In the genomic region with DNA sequence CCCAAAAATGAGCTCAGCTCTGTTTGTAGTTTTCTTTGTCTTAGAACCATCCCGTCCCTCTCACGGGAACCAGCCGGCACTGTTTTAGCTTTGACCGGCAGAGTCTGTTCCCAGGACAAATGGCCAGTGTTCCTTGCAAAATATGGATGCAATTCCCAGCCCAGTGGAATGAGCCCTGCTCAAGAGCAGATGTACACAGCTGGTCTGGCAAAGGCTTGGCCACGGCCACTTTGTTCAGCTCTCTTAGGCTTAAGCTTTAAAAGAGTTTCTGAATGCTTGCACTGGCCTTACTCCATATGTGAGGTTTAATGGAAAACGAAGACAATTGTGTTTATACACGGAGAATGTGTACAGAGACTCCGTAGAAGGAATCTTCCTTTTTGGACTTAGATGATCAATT, we compare ENCODE assay signal across 8 mouse cellular contexts.
A peak's percentile ranks its signal among the peaks of the same experiment; 100 is the strongest.
DNase-seq lines count a peak whose midpoint lies in the region; ATAC-seq lines count a peak whose summit lies in the region.

No protein-coding gene starts in this region.

- peak; percentile 82 to 90 for DNase-seq in heart, adult 18-20 months
- peak; percentile 57 for DNase-seq in gastrocnemius, postnatal 25 days
- peak; percentile 15 for DNase-seq in ovary, postnatal 36 days (ENCODE audit: low spot score)
- no peak for DNase-seq in spleen, postnatal 36 days (ENCODE audit: low spot score in 2 of 2)
- DNase-seq in frontal cortex, postnatal 10 days (ENCODE audit: low spot score in 2 of 2): no peak

- no peak overlapping the region for H3K9ac ChIP-seq in heart, embryonic 12.5 days
- H3K9ac ChIP-seq in kidney, embryonic 15.5 days: no peak overlapping the region
- no peak overlapping the region for H3K9ac ChIP-seq in forebrain, embryonic 16.5 days (replicated peaks; ENCODE audit: low read depth, low read length)

- H3K9me3 ChIP-seq in heart, embryonic 12.5 days (replicated peaks): no peaks in the 10 kb centered on the region
- H3K9me3 ChIP-seq in kidney, embryonic 15.5 days (replicated peaks): no peaks in the 10 kb centered on the region
- no peaks in the 10 kb centered on the region for H3K9me3 ChIP-seq in forebrain, embryonic 16.5 days (ENCODE audit: control insufficient read depth, low read length)

- no peak for ATAC-seq in heart, embryonic 12.5 days (ENCODE audit: insufficient number of reproducible peaks, low FRiP score)
- no peak; the same call in 1 of the 2 replicates for ATAC-seq in kidney, embryonic 15.5 days (replicated peaks; ENCODE audit: low FRiP score)
- ATAC-seq in forebrain, embryonic 16.5 days: no peak

- no peaks in the 10 kb centered on the region for H3K27me3 ChIP-seq in heart, embryonic 12.5 days (replicated peaks)
- no peaks in the 10 kb centered on the region for H3K27me3 ChIP-seq in kidney, embryonic 15.5 days
- H3K27me3 ChIP-seq in forebrain, embryonic 16.5 days (replicated peaks; ENCODE audit: control insufficient read depth, insufficient read depth, low read length): no peaks in the 10 kb centered on the region

- H3K27ac ChIP-seq in heart, embryonic 12.5 days (ENCODE audit: poor library complexity, severe bottlenecking): no peak overlapping the region
- peak overlapping the region; percentile 11; the same call in 1 of the 2 replicates for H3K27ac ChIP-seq in kidney, embryonic 15.5 days
- no peak overlapping the region for H3K27ac ChIP-seq in forebrain, embryonic 16.5 days (ENCODE audit: low read length)

- peaks cover 5% of the 10 kb centered on the region; the same call in 1 of the 2 replicates for H3K4me1 ChIP-seq in heart, embryonic 12.5 days (replicated peaks)
- peaks cover 6% of the 10 kb centered on the region; the same call in 1 of the 2 replicates for H3K4me1 ChIP-seq in kidney, embryonic 15.5 days
- H3K4me1 ChIP-seq in forebrain, embryonic 16.5 days (replicated peaks; ENCODE audit: control insufficient read depth, insufficient read depth, low read length): peaks cover 4% of the 10 kb centered on the region; the same call in 1 of the 2 replicates

- H3K36me3 ChIP-seq in heart, embryonic 12.5 days: no peaks in the 10 kb centered on the region
- H3K36me3 ChIP-seq in kidney, embryonic 15.5 days: no peaks in the 10 kb centered on the region
- H3K36me3 ChIP-seq in forebrain, embryonic 16.5 days (ENCODE audit: control insufficient read depth, insufficient read depth): no peaks in the 10 kb centered on the region

- H3K4me2 ChIP-seq in heart, embryonic 12.5 days: no peak overlapping the region
- no peak overlapping the region for H3K4me2 ChIP-seq in kidney, embryonic 15.5 days
- H3K4me2 ChIP-seq in forebrain, embryonic 16.5 days (ENCODE audit: low read length): no peak overlapping the region

- H3K4me3 ChIP-seq in heart, embryonic 12.5 days: no peak overlapping the region
- H3K4me3 ChIP-seq in kidney, embryonic 15.5 days (replicated peaks): no peak overlapping the region
- no peak overlapping the region for H3K4me3 ChIP-seq in forebrain, embryonic 16.5 days (replicated peaks; ENCODE audit: low read length)

- 66% methylated on average over 8 of the region's 8 CpGs for WGBS in heart, embryonic 12.5 days
- WGBS in kidney, embryonic 15.5 days: 38% methylated on average over 8 of the region's 8 CpGs
- WGBS in forebrain, embryonic 16.5 days: 50% methylated on average over 8 of the region's 8 CpGs

Comparison
In these comparisons a context has a peak if more than half of its experiments do, and no peak if none do; other contexts are left out.
1. DNase-seq: peak in heart, adult 18-20 months (2 of 2), gastrocnemius, postnatal 25 days (single experiment) and ovary, postnatal 36 days (single experiment); none in spleen, postnatal 36 days (0 of 2) and frontal cortex, postnatal 10 days (0 of 2).